Mouse (Mus musculus): ENCODE results near the gene Tgfa. TPM values are rescaled to one million over a fixed set of nuclear protein-coding genes. Genes with fewer than 3 reads are reported as not detected.

Tgfa gene
- total and polyA plus RNA-seq, 3 experiments: 7.8 to 9.1 TPM; not detected in 1

GRCm38 (mm10) chr6:86194941-86195932 lies at the start of gene Tgfa (continued):
- TF ChIP-seq NRF1 (IDR thresholded peaks at IDR 0.05; ENCODE audit: insufficient read depth, low read depth, low read length, poor library complexity, severe bottlenecking): peak; percentile 47; the same call in 1 of the 2 replicates
- TF ChIP-seq MXI1 (IDR thresholded peaks at IDR 0.05; ENCODE audit: low read depth, low read length): peak; percentile 76
- TF ChIP-seq JUND (IDR thresholded peaks at IDR 0.05; ENCODE audit: low read depth, low read length): no peak
- peak; percentile 43 to 61 (median 56); a peak in 5 of 6 replicates for TF ChIP-seq CTCF (IDR thresholded peaks at IDR 0.05 in 2 of 3, conservative IDR thresholded peaks at IDR 0.05 in 1 of 3; ENCODE audit: control insufficient read depth in 1 of 3, insufficient read depth in 1 of 3, low read depth in 2 of 3, low read length in 3 of 3, poor library complexity in 1 of 3, severe bottlenecking in 1 of 3)
- TF ChIP-seq MYB (IDR thresholded peaks at IDR 0.05; ENCODE audit: low read depth, low read length): no peak
- peak; percentile 54; the same call in 1 of the 2 replicates for TF ChIP-seq MAZ (IDR thresholded peaks at IDR 0.05; ENCODE audit: low read depth, low read length)

DNA sequence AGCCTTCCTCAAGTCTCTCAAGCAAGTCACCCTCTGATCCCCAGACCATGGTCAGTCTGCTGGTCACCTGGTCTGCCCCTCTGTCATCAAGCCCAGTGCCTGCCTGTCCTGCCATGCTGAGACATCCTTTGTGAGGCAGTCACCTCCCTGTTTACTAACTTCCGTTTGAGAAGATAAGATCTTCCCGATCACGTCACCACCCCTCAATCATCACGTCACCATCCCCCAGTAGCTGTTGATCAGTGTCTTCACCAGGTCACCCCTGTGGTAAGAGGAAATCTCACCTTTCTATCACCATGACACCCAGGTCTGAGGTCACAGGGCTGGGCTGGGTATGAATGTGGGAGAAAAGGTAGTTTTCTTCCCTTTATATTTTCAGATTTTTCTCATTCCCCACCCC lies 46.5 kb upstream of the Tgfa start:
- no peak overlapping the region for H3K9ac ChIP-seq (ENCODE audit: control insufficient read depth, low read depth, low read length, poor library complexity, severe bottlenecking)
- no peak overlapping the region for H3K27ac ChIP-seq (ENCODE audit: control insufficient read depth, low read depth, low read length)
- TF ChIP-seq CTCF (IDR thresholded peaks at IDR 0.05 in 2 of 3, conservative IDR thresholded peaks at IDR 0.05 in 1 of 3; ENCODE audit: control insufficient read depth in 1 of 3, insufficient read depth in 1 of 3, low read depth in 2 of 3, low read length in 3 of 3, poor library complexity in 1 of 3, severe bottlenecking in 1 of 3): no peak
- no peak for TF ChIP-seq ELF1 (IDR thresholded peaks at IDR 0.05; ENCODE audit: low read depth, low read length)
- TF ChIP-seq BHLHE40 (IDR thresholded peaks at IDR 0.05; ENCODE audit: borderline replicate concordance, low read depth, low read length): no peak
- TF ChIP-seq SIN3A (IDR thresholded peaks at IDR 0.05; ENCODE audit: low read length): no peak
- TF ChIP-seq E2F4 (IDR thresholded peaks at IDR 0.05; ENCODE audit: borderline replicate concordance, low read depth, low read length): no peak
- TF ChIP-seq SMC3 (IDR thresholded peaks at IDR 0.05; ENCODE audit: low read depth, low read length): no peak
- no peak for TF ChIP-seq USF1 (IDR thresholded peaks at IDR 0.05; ENCODE audit: low read depth, low read length)
- no peak for TF ChIP-seq HCFC1 (IDR thresholded peaks at IDR 0.05; ENCODE audit: low read depth, low read length)
- no peak for TF ChIP-seq CHD2 (IDR thresholded peaks at IDR 0.05; ENCODE audit: low read length)
- TF ChIP-seq POLR2AphosphoS5 (IDR thresholded peaks at IDR 0.05; ENCODE audit: borderline replicate concordance, low read depth, low read length): no peak
- no peak for TF ChIP-seq POLR2A (IDR thresholded peaks at IDR 0.05; ENCODE audit: control insufficient read depth in 1 of 2, insufficient read depth in 1 of 2, low read depth in 1 of 2, low read length in 2 of 2, poor library complexity in 1 of 2)
- no peak for TF ChIP-seq ZC3H11A (IDR thresholded peaks at IDR 0.05; ENCODE audit: low read depth, low read length)
- TF ChIP-seq RAD21 (IDR thresholded peaks at IDR 0.05; ENCODE audit: low read depth, low read length): no peak
- TF ChIP-seq NELFE (IDR thresholded peaks at IDR 0.05; ENCODE audit: low read depth, low read length): no peak
- TF ChIP-seq GABPA (IDR thresholded peaks at IDR 0.05; ENCODE audit: low read depth, low read length): no peak
- no peak for TF ChIP-seq MXI1 (IDR thresholded peaks at IDR 0.05; ENCODE audit: low read depth, low read length)
- TF ChIP-seq TCF12 (IDR thresholded peaks at IDR 0.05; ENCODE audit: low read depth, low read length): no peak
- no peaks in the 10 kb centered on the region for H3K36me3 ChIP-seq (ENCODE audit: control insufficient read depth in 1 of 2, insufficient read depth in 2 of 2, low read length in 2 of 2)
- H3K27me3 ChIP-seq (ENCODE audit: control insufficient read depth in 1 of 2, insufficient read depth in 2 of 2, low read length in 2 of 2): peaks cover 0 to 5% of the 10 kb centered on the region in 2 experiments; a peak in 3 of 4 replicates
- no peak for DNase-seq (ENCODE audit: low read depth, low spot score)
- no peaks in the 10 kb centered on the region for H3K9me3 ChIP-seq (replicated peaks; ENCODE audit: insufficient read depth, low read length)
- H3K79me2 ChIP-seq (ENCODE audit: control insufficient read depth, insufficient read depth, low read length, poor library complexity): no peaks in the 10 kb centered on the region
- peaks cover 0 to 3% of the 10 kb centered on the region in 2 experiments; a peak in 1 of 4 replicates for H3K4me1 ChIP-seq (ENCODE audit: control insufficient read depth in 1 of 2, insufficient read depth in 2 of 2, low read length in 2 of 2)
- no peak overlapping the region for H3K4me3 ChIP-seq (ENCODE audit: control insufficient read depth in 1 of 2, insufficient read depth in 1 of 2, low read depth in 2 of 2, low read length in 2 of 2)

All from MEL (cell line).